Mouse (Mus musculus) lung, embryonic 15.5 days (tissue): Measurements from ENCODE around the gene Cxcr2. TPM values are rescaled to one million over a fixed set of nuclear protein-coding genes. Genes with fewer than 3 reads are reported as not detected.

ENCODE experiments used
- ATAC-seq: fragments of 200-750 bp; cut with Nextera tagmentation; 2 replicates; pipeline ENCODE4 v1.8.0; 2017; ENCODE audit warnings: moderate number of reproducible peaks, borderline replicate concordance; ENCODE audit not compliant: low FRiP score, low TSS enrichment; ENCODE audit errors: extremely low read depth
- H3K27ac ChIP-seq: fragments of 300-500 bp; sonication (generic); 2 replicates; pipeline ENCODE4 v1.5.1; 2015; ENCODE audit warnings: moderate library complexity, mild to moderate bottlenecking, inconsistent platforms
- H3K27me3 ChIP-seq: fragments of 300-500 bp; sonication (generic); 2 replicates; pipeline ENCODE4 v1.6.1; 2015; ENCODE audit warnings: inconsistent platforms
- H3K36me3 ChIP-seq: fragments of 300-500 bp; sonication (generic); 2 replicates; pipeline ENCODE4 v1.6.1; 2015; ENCODE audit warnings: inconsistent platforms
- H3K4me1 ChIP-seq: fragments of 300-500 bp; sonication (generic); 2 replicates; pipeline ENCODE4 v1.6.1; 2015; ENCODE audit warnings: inconsistent platforms
- H3K4me2 ChIP-seq: fragments of 300-500 bp; sonication (generic); 2 replicates; pipeline ENCODE4 v1.6.1; 2015; ENCODE audit warnings: inconsistent platforms, mild to moderate bottlenecking, moderate library complexity
- H3K4me3 ChIP-seq: fragments of 300-500 bp; sonication (generic); 2 replicates; pipeline ENCODE4 v1.5.1; 2015; ENCODE audit warnings: mild to moderate bottlenecking, inconsistent platforms
- H3K9ac ChIP-seq: fragments of 300-500 bp; sonication (generic); 2 replicates; pipeline ENCODE4 v1.6.1; 2015; ENCODE audit warnings: inconsistent platforms
- H3K9me3 ChIP-seq: fragments of 300-500 bp; sonication (generic); 2 replicates; pipeline ENCODE4 v1.6.1; 2016; ENCODE audit warnings: inconsistent platforms
- WGBS: fragments of 180-500 bp; shearing (Covaris S2); methylation state at CpG from one replicate; pipeline ENCODE4 v1.1.7; 2015; 5-methylcytosine and 5-hydroxymethylcytosine counted together
- polyA plus RNA-seq: library from polyadenylated mRNA; unstranded; fragments of >200 nt; fragmentation: Nextera tagmentation; extraction: Ambion mirVana; gene quantifications from 2 replicates; pipeline ENCODE4 v1.2.1, GENCODE M21; 2015

Cxcr2 gene
- 0.05 and 0.12 TPM in 2 replicates for polyA plus RNA-seq

GRCm38 (mm10) chr1:74153461-74154184 is at the start of gene Cxcr2:
Gene Cxcr2, plus strand, starts transcription at chr1:74153989.
- no peak for ATAC-seq
- H3K27me3 ChIP-seq, result no peaks in the 10 kb centered on the region
- no peaks in the 10 kb centered on the region for H3K36me3 ChIP-seq
- no peak within 1 kb of the TSS for H3K4me2 ChIP-seq
- H3K9ac ChIP-seq, result no peak within 1 kb of the TSS
- H3K27ac ChIP-seq, result no peak within 1 kb of the TSS
- H3K9me3 ChIP-seq, result no peaks in the 10 kb centered on the region
- WGBS, result 60% methylated on average over 8 of the region's 8 CpGs
- no peaks in the 10 kb centered on the region for H3K4me1 ChIP-seq
- no peak within 1 kb of the TSS for H3K4me3 ChIP-seq

DNA sequence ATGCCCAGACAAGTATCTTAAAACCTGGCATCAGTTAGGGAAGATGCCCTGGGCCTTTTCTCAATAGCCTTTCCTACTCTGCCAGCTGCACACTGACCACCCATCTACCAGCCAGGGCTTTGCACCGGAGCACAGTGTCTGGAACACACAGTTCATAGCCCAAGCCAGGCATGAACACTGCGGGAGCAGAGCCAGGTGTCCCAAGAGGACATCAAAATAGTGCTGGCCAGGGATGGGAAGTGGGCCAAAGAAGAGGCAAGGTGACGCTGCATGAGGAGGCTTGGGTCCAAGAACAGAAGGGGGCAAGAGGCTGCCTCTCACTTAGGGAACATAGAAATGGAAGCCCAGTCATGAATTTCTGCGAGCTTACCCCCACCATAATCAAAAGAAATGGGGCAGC is 48.1 kb upstream of the Cxcr2 start:
- Histone ChIP-seq H3K27ac (no peak overlapping the region), H3K4me2 (no peak overlapping the region), H3K27me3 (peaks cover 5% of the 10 kb centered on the region; the same call in 1 of the 2 replicates), H3K9me3 (no peaks in the 10 kb centered on the region), H3K4me3 (no peak overlapping the region), H3K4me1 (peaks cover 24% of the 10 kb centered on the region), H3K9ac (no peak overlapping the region), H3K36me3 (no peaks in the 10 kb centered on the region)
- 66% methylated on average over 4 of the region's 4 CpGs for WGBS
- ATAC-seq, result no peak

DNA sequence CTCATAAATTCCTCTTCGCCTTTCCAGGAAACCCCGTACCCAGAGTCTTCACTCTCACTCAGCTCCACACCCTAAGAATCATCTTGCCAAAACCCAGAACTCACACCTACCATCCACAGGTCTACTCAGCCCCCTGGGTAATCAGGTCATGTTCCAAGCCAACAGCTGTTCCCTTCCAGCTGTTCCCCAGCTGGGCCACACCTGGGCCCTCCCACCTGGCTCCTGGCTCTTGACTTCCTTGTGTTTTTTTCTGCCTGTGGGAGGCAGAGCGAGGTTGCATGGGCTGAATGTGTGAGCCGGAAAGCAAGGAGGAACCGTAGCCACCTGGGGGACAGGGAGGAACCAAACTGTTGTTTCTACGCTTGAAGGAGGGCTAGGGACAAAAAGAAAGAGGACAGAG is 47.6 kb upstream of the Cxcr2 start:
- no peaks in the 10 kb centered on the region for H3K9me3 ChIP-seq
- H3K36me3 ChIP-seq, result no peaks in the 10 kb centered on the region
- no peak for ATAC-seq
- H3K27me3 ChIP-seq, result 0 out of 2 replicates have a peak, but pooled peaks cover 3% of the 10 kb centered on the region
- no peak overlapping the region for H3K4me3 ChIP-seq
- H3K27ac ChIP-seq, result no peak overlapping the region
- H3K4me1 ChIP-seq, result peaks cover 27% of the 10 kb centered on the region
- H3K9ac ChIP-seq, result no peak overlapping the region
- H3K4me2 ChIP-seq, result no peak overlapping the region
- 65% methylated on average over 6 of the region's 6 CpGs for WGBS

DNA sequence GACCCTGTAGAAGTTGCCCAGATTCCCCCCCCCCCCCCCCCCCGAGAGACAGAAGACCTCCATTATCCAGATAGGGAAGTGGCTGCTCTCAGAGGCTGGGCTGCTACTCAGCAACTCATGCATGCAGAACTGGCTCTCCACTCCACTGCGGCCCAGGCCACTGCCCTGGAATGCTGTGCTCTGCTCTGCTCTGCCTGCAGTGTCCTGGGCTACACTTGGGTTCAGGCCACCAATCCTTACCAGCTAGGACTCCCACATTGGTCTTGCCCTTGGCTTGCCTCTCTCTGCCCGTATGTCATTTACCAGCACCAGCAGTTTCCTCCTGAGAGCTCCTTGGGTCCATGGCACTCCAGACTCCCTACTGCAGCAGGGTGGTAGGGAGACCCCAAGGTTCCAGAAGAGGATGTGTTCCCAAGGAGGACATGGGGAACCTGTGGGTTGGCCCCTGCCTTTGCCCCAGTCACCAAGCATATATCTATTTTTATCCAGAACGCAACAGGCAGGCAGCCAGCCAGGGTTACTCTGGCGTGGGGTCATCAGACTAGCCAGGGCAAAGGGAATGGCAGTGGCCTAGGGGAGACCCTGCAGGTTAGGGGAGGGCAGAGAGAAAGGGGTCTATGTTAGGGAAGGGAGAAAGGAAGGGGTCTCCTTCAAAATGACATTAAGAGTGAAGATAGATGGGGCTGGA is 45.7 kb upstream of the Cxcr2 start:
- Histone ChIP-seq H3K4me2 (no peak overlapping the region), H3K36me3 (no peaks in the 10 kb centered on the region), H3K27me3 (no peaks in the 10 kb centered on the region), H3K4me3 (no peak overlapping the region), H3K9me3 (no peaks in the 10 kb centered on the region), H3K27ac (no peak overlapping the region), H3K4me1 (peaks cover 29% of the 10 kb centered on the region), H3K9ac (no peak overlapping the region)
- WGBS, result 76% methylated on average over 4 of the region's 5 CpGs
- ATAC-seq, result no peak

DNA sequence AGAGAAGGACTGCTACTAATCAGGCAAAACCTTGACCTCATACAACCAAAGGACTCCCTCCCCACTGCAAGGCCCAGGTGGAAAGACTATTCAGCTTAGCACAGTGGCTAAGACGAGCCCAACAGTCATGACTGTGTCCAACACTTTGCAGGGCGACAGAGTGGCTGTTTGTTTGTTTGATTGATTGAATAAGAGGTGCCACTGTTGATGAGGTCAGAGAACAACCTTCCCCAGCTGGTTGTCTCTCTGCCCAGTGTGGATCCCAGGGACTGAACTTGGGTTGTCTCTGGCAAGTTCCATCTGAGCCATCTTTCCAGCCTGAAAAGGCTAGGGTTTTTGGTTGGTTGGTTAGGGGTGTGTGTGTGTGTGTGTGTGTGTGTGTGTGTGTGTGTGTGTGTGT is 44.1 kb upstream of the Cxcr2 start:
- no peak for ATAC-seq
- no peaks in the 10 kb centered on the region for H3K27me3 ChIP-seq
- H3K9me3 ChIP-seq, result no peaks in the 10 kb centered on the region
- no peak overlapping the region for H3K9ac ChIP-seq
- no peak overlapping the region for H3K27ac ChIP-seq
- no peak overlapping the region for H3K4me3 ChIP-seq
- 34% methylated on average over 2 of the region's 2 CpGs for WGBS
- peaks cover 13% of the 10 kb centered on the region for H3K4me1 ChIP-seq
- H3K4me2 ChIP-seq, result no peak overlapping the region
- no peaks in the 10 kb centered on the region for H3K36me3 ChIP-seq

DNA sequence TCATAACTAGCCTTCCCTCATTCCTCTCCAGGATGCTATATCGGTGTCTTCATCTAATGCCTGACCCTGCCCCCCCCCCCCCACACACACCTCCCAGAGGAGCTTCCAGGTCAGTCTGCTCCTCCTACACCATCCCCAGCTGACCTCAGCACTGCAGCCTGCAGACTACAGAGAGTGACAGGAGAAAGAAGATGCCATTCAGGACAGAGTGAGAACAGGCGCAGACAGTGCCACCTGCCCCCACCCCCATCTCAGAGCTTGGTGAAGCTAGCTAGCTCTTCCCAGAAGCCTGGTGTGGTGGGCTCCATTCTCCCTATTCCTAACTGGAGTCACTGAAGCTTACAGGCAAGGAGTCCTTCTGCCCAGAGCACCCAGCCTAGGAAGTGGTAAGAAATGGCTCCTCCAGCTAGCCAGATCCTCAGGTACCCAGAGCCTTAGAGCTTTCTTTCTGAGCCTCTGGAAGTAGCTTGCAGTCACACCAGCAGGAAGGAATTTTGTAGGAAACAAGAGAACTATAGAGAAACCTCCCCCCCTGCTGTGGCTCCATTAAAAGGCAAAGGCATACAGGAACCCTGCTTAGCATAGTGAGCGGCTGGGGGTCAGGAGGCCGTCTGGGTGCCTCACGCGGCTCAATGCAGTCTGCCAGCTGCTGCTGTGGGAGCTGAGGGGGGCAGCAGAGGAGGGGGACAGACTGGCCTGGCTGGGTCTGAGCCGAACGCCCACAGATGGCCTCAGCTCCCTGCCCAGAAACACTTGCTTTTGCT is 42.7 kb upstream of the Cxcr2 start:
- H3K9me3 ChIP-seq, result no peaks in the 10 kb centered on the region
- no peaks in the 10 kb centered on the region for H3K27me3 ChIP-seq
- H3K9ac ChIP-seq, result no peak overlapping the region
- H3K36me3 ChIP-seq, result no peaks in the 10 kb centered on the region
- H3K4me2 ChIP-seq, result no peak overlapping the region
- H3K4me1 ChIP-seq, result peaks cover 11% of the 10 kb centered on the region
- 23% methylated on average over 8 of the region's 8 CpGs for WGBS
- H3K27ac ChIP-seq, result no peak overlapping the region
- H3K4me3 ChIP-seq, result no peak overlapping the region
- peak; percentile 21; the same call in 1 of the 2 replicates for ATAC-seq

DNA sequence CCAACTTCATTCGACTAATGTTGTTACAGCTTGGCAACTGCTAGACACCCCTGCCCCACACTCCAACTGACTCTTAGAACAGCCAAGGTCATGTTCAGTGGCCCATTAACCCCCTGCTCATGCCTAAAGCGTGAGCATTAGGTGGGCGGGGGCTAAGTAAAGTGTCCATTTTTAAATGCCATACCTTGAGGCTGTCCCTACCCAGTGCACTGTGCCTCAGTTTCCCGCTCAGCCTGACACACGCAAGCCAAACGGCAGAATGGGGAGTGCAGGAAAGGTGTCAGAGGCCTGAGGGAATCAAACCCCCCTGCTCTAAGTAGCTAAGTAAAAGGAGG is 42.1 kb upstream of the Cxcr2 start:
- Histone ChIP-seq H3K4me3 (no peak overlapping the region), H3K9ac (no peak overlapping the region), H3K27me3 (no peaks in the 10 kb centered on the region), H3K27ac (no peak overlapping the region), H3K9me3 (no peaks in the 10 kb centered on the region), H3K4me2 (no peak overlapping the region), H3K4me1 (peaks cover 11% of the 10 kb centered on the region), H3K36me3 (no peaks in the 10 kb centered on the region)
- peak; percentile 36; the same call in 1 of the 2 replicates for ATAC-seq
- 41% methylated on average over 6 of the region's 6 CpGs for WGBS

GRCm38 (mm10) chr1:74113071-74113470 is 40.7 kb upstream of the Cxcr2 start:
- no peak for ATAC-seq
- no peak overlapping the region for H3K4me2 ChIP-seq
- no peaks in the 10 kb centered on the region for H3K36me3 ChIP-seq
- no peaks in the 10 kb centered on the region for H3K9me3 ChIP-seq
- H3K4me3 ChIP-seq, result no peak overlapping the region
- H3K4me1 ChIP-seq, result peaks cover 11% of the 10 kb centered on the region
- 0 out of 2 replicates have a peak, but pooled peaks cover 2% of the 10 kb centered on the region for H3K27me3 ChIP-seq
- no peak overlapping the region for H3K9ac ChIP-seq
- H3K27ac ChIP-seq, result no peak overlapping the region
- WGBS, result 51% methylated on average over 3 of the region's 3 CpGs

DNA sequence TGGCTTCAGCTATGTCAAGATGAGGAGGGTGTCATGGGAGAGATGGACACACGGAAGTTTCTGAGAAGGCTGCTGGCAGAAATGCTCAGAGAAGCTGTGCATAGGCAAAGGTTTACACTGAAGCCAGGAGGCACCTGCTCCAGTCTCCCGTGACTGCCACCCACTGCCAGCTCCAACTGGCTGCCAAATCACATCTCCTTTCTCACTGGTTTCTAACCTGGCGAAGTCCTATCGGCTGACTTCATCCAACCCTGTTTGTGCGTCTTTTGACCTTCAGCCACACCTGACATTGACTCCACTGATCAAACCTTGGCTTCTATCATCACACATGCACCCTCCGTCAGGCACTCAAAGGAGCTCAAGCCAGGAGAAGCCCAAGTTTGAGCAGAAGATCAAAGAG is 35.9 kb upstream of the Cxcr2 start:
- no peak overlapping the region for H3K4me3 ChIP-seq
- no peak overlapping the region for H3K4me2 ChIP-seq
- 81% methylated on average over 6 of the region's 6 CpGs for WGBS
- H3K27me3 ChIP-seq, result peaks cover 8% of the 10 kb centered on the region; the same call in 1 of the 2 replicates
- no peaks in the 10 kb centered on the region for H3K36me3 ChIP-seq
- H3K9me3 ChIP-seq, result no peaks in the 10 kb centered on the region
- H3K4me1 ChIP-seq, result peaks cover 17% of the 10 kb centered on the region
- ATAC-seq, result no peak
- H3K27ac ChIP-seq, result no peak overlapping the region
- H3K9ac ChIP-seq, result no peak overlapping the region

DNA sequence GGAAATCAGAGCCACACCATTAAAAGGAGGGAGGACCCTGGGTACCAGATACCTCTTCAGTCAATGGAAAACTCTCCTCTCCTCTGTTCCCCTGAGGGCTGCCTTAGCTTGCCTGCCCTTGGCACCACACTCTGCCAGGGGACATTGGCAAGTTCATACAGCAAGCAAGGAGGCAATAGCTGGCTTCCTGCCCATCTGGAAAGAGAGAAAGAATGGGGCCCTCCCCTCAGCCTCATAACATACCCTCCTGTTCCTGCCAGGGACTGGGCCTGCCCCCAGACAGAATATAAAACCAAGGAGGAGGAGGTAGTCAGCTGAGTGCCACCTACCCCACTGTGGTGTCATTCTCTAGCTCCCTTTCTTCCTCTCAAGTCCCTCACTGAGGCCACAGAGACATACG is 34.7 kb upstream of the Cxcr2 start:
- Histone ChIP-seq H3K36me3 (no peaks in the 10 kb centered on the region), H3K27me3 (peaks cover 13% of the 10 kb centered on the region; the same call in 1 of the 2 replicates), H3K4me3 (no peak overlapping the region), H3K9me3 (no peaks in the 10 kb centered on the region), H3K4me2 (no peak overlapping the region), H3K9ac (no peak overlapping the region), H3K4me1 (peaks cover 30% of the 10 kb centered on the region), H3K27ac (no peak overlapping the region)
- 89% methylated on average over 1 of the region's 1 CpGs for WGBS
- no peak for ATAC-seq

GRCm38 (mm10) chr1:74121138-74121537 is 32.7 kb upstream of the Cxcr2 start:
- 78% methylated on average over 7 of the region's 7 CpGs for WGBS
- no peaks in the 10 kb centered on the region for H3K36me3 ChIP-seq
- H3K4me3 ChIP-seq, result no peak overlapping the region
- no peak overlapping the region for H3K4me2 ChIP-seq
- no peaks in the 10 kb centered on the region for H3K9me3 ChIP-seq
- no peak overlapping the region for H3K27ac ChIP-seq
- no peak overlapping the region for H3K9ac ChIP-seq
- ATAC-seq, result no peak
- peaks cover 17% of the 10 kb centered on the region; the same call in 1 of the 2 replicates for H3K27me3 ChIP-seq
- peaks cover 38% of the 10 kb centered on the region for H3K4me1 ChIP-seq
